ENCODE assay signal across 9 mouse cellular contexts in the genomic region with DNA sequence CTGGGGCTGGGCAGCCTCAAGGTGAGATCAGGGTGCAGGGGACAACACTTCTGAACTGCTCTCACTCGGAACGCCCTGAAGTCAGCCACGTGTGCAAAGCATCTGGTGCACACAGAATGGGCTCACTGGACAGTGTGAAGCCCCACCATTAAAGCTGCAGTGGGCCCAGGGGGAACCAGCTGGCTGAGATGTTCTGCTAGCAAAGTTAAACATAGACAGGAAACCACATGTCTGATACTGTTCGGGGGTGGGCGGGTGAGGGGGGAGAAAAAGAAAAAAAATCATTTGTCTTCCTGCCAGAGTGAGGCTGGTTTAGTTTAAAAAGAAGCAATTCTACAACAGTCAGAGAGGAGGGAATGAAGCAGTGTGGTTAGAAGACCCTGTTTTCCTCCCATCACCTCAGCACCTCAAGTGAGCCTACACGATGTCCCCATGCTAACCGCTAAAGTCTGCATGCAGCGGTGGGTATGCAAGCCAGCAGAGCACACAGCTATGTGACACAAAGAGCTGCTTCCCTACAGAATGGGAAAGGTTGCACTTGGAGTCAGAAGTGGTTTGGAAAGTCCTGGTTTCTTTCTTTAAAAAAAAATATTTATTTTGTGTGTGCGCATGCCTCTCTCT. TPM values are rescaled to one million over a fixed set of nuclear protein-coding genes. Genes with fewer than 3 reads are reported as not detected.
DNase-seq lines count a peak whose midpoint lies in the region; ATAC-seq and TF ChIP-seq lines count a peak whose summit lies in the region.
"Had no signal": no experiment of that assay in that cellular context is flagged by ENCODE, and none has a peak within 500 bp of the region (broad histone marks: within the 10 kb centered on the region; RNA-seq: fewer than 3 reads in every experiment).

No protein-coding gene starts in this region.

- WGBS in lung, postnatal 0 days, result 35% methylated on average over 9 of the region's 9 CpGs
- 41% methylated on average over 9 of the region's 9 CpGs for WGBS in lung, adult 2 months
- 31% methylated on average over 9 of the region's 9 CpGs for WGBS in limb, embryonic 15.5 days
- 28% methylated on average over 9 of the region's 9 CpGs for WGBS in stomach, embryonic 16.5 days

- H3K9me3 ChIP-seq in lung, postnatal 0 days (ENCODE audit: low read length), result no peaks in the 10 kb centered on the region
- no peaks in the 10 kb centered on the region for H3K9me3 ChIP-seq in limb, embryonic 15.5 days
- no peaks in the 10 kb centered on the region for H3K9me3 ChIP-seq in stomach, embryonic 16.5 days (replicated peaks; ENCODE audit: control insufficient read depth, low read length)

- no peak overlapping the region for H3K4me2 ChIP-seq in lung, postnatal 0 days (replicated peaks; ENCODE audit: low read depth, low read length)
- no peak overlapping the region for H3K4me2 ChIP-seq in limb, embryonic 15.5 days
- H3K4me2 ChIP-seq in stomach, embryonic 16.5 days (ENCODE audit: low read depth, low read length), result no peak overlapping the region

- no peak for TF ChIP-seq CTCF in lung, postnatal 0 days (IDR thresholded peaks at IDR 0.05)
- TF ChIP-seq CTCF in lung, adult 2 months (IDR thresholded peaks at IDR 0.05; ENCODE audit: insufficient read depth, low read length), result no peak

- no peak overlapping the region for H3K4me3 ChIP-seq in lung, postnatal 0 days (ENCODE audit: low read depth, low read length)
- no peak overlapping the region for H3K4me3 ChIP-seq in lung, adult 2 months (replicated peaks; ENCODE audit: extremely low read depth, low read depth, low read length)
- H3K4me3 ChIP-seq in limb, embryonic 15.5 days, result no peak overlapping the region
- H3K4me3 ChIP-seq in stomach, embryonic 16.5 days (replicated peaks; ENCODE audit: low read length), result no peak overlapping the region
- H3K4me3 ChIP-seq: erythroblast, embryonic 14.5 days had no signal

- no peak for TF ChIP-seq EP300 in lung, postnatal 0 days (IDR thresholded peaks at IDR 0.05)

- ATAC-seq in lung, postnatal 0 days, result peak; percentile 72
- ATAC-seq in limb, embryonic 15.5 days (ENCODE audit: insufficient number of reproducible peaks, low FRiP score, low TSS enrichment, low read depth), result peak; percentile 70
- peak; percentile 79 for ATAC-seq in stomach, embryonic 16.5 days (ENCODE audit: insufficient read depth, low FRiP score)

- peak; percentile 24 for DNase-seq in adrenal gland, postnatal 14 days
- no peak for DNase-seq in adrenal gland, postnatal 4 days (ENCODE audit: low spot score in 2 of 2)
- no peak for DNase-seq in lung, postnatal 0 days (ENCODE audit: low spot score)
- DNase-seq in lung, adult 2 months, result no peak
- DNase-seq in cerebellum, adult 9-10 months, result no peak
- DNase-seq in cerebellum, adult 8-10 months, result no peak

- H3K4me1 ChIP-seq in lung, postnatal 0 days (ENCODE audit: insufficient read depth, low read depth, low read length), result peaks cover 4% of the 10 kb centered on the region; the same call in 1 of the 2 replicates
- H3K4me1 ChIP-seq in lung, adult 2 months (ENCODE audit: control insufficient read depth, insufficient read depth, low read length), result peaks cover 9% of the 10 kb centered on the region
- peaks cover 36% of the 10 kb centered on the region for H3K4me1 ChIP-seq in limb, embryonic 15.5 days
- peaks cover 18% of the 10 kb centered on the region for H3K4me1 ChIP-seq in stomach, embryonic 16.5 days (ENCODE audit: control insufficient read depth, insufficient read depth, low read length)

- no peak overlapping the region for H3K9ac ChIP-seq in lung, postnatal 0 days (replicated peaks; ENCODE audit: low read depth)
- no peak overlapping the region for H3K9ac ChIP-seq in limb, embryonic 15.5 days
- H3K9ac ChIP-seq in stomach, embryonic 16.5 days (ENCODE audit: low read length), result 0 out of 2 replicates have a peak overlapping the region, but pooled peaks have one; percentile 56

- H3K27ac ChIP-seq in lung, postnatal 0 days (ENCODE audit: low read length), result peak overlapping the region; percentile 57
- H3K27ac ChIP-seq in limb, embryonic 15.5 days, result peak overlapping the region; percentile 77
- peak overlapping the region; percentile 92 for H3K27ac ChIP-seq in stomach, embryonic 16.5 days (ENCODE audit: low read length)

- TF ChIP-seq POLR2A in lung, adult 2 months (IDR thresholded peaks at IDR 0.05; ENCODE audit: borderline replicate concordance, extremely low read depth, low read depth, low read length), result no peak

- H3K36me3 ChIP-seq in lung, postnatal 0 days (ENCODE audit: insufficient read depth, low read length), result peaks cover 37% of the 10 kb centered on the region; the same call in 1 of the 2 replicates
- peaks cover 74% of the 10 kb centered on the region for H3K36me3 ChIP-seq in limb, embryonic 15.5 days
- 0 out of 2 replicates have a peak, but pooled peaks cover 7% of the 10 kb centered on the region for H3K36me3 ChIP-seq in stomach, embryonic 16.5 days (ENCODE audit: control insufficient read depth, insufficient read depth, low read length)

- no peaks in the 10 kb centered on the region for H3K27me3 ChIP-seq in lung, postnatal 0 days (replicated peaks; ENCODE audit: insufficient read depth, low read length)
- H3K27me3 ChIP-seq in limb, embryonic 15.5 days, result no peaks in the 10 kb centered on the region
- H3K27me3 ChIP-seq in stomach, embryonic 16.5 days (ENCODE audit: control insufficient read depth, insufficient read depth, low read length), result no peaks in the 10 kb centered on the region

RNA-seq across cellular contexts. Expression of a gene that starts 52.1 kb away (rescaled TPM):
- 62.4 and 84.4 TPM in 2 replicates for total RNA-seq in adrenal gland, postnatal 14 days (2021)
- 10 to 100 TPM; 71.8 to 72.1 TPM for total RNA-seq in adrenal gland, postnatal 4 days (2021)
- 62.2 and 68.0 TPM in 2 replicates for polyA plus RNA-seq in lung, postnatal 0 days (2015; fragmentation: Nextera tagmentation; extraction: Ambion mirVana)
- polyA plus RNA-seq in lung, adult 2 months (2012; rRNA removed), result 135 and 146 TPM in 2 replicates
- polyA plus RNA-seq in limb, embryonic 15.5 days (2015; fragmentation: Nextera tagmentation; extraction: Ambion mirVana), result 65.2 and 69.0 TPM in 2 replicates
- 33.8 and 35.1 TPM in 2 replicates for polyA plus RNA-seq in stomach, embryonic 16.5 days (2015; fragmentation: Nextera tagmentation; extraction: Ambion mirVana)
